Mouse (Mus musculus) spleen, adult 2 months (tissue): Measurements from ENCODE around the gene Rnf212b. TPM values are rescaled to one million over a fixed set of nuclear protein-coding genes. Genes with fewer than 3 reads are reported as not detected.

Experiments used
- DNase-seq, 2 experiments: peaks; one replicate each; pipeline versions ENCODE4 v3.0.0 to v3.0.0-alpha.2; 2012 to 2021; ENCODE audit warnings: low spot score in 2 of 2, low read depth in 1 of 2
- H3K27ac ChIP-seq: fragments of 200-500 bp; 2 replicates; pipeline ENCODE4 v1.5.1; 2012; ENCODE audit warnings: low read length, inconsistent platforms; ENCODE audit not compliant: insufficient read depth
- H3K27me3 ChIP-seq: fragments of 200-500 bp; 2 replicates; pipeline ENCODE4 v1.6.1; 2012; ENCODE audit warnings: mild to moderate bottlenecking, moderate library complexity, low read length, inconsistent platforms; ENCODE audit not compliant: control insufficient read depth, insufficient read depth
- H3K36me3 ChIP-seq: fragments of 200-500 bp; 2 replicates; pipeline ENCODE4 v1.6.1; 2012; ENCODE audit warnings: mild to moderate bottlenecking, low read length, inconsistent platforms; ENCODE audit not compliant: control insufficient read depth, insufficient read depth
- H3K4me1 ChIP-seq: fragments of 200-500 bp; 2 replicates; pipeline ENCODE4 v1.6.1; 2011; ENCODE audit warnings: inconsistent platforms; ENCODE audit not compliant: control insufficient read depth, insufficient read depth, insufficient read length
- H3K4me3 ChIP-seq: fragments of 200-500 bp; 2 replicates; pipeline ENCODE4 v1.5.1; 2011; ENCODE audit warnings: mild to moderate bottlenecking, inconsistent platforms; ENCODE audit not compliant: insufficient read depth, insufficient read length; ENCODE audit errors: extremely low read depth
- CTCF ChIP-seq: fragments of 200-500 bp; IDR thresholded peaks from 2 replicates; pipeline ENCODE4 v1.5.1; 2011; ENCODE audit warnings: mild to moderate bottlenecking, inconsistent platforms; ENCODE audit not compliant: insufficient read depth, insufficient read length, insufficient replicate concordance; ENCODE audit errors: extremely low read depth
- POLR2A ChIP-seq: fragments of 200-500 bp; IDR thresholded peaks from 2 replicates; pipeline ENCODE4 v1.6.1; 2011; ENCODE audit warnings: low read depth, low read length, inconsistent platforms
- WGBS: fragments of 180-500 bp; shearing (Covaris S2); methylation state at CpG from one replicate; pipeline ENCODE4 v1.1.7; 2018; 5-methylcytosine and 5-hydroxymethylcytosine counted together
- polyA plus RNA-seq: library from polyadenylated mRNA; depleted of rRNA; stranded (reverse); fragments of >200 nt; gene quantifications from 2 replicates; pipeline ENCODE4 v1.2.3, GENCODE M21; 2012

Gene Rnf212b
- polyA plus RNA-seq, 1 experiment: not detected

GRCm38 (mm10) chr14:54795901-54796300 is 18.0 kb upstream of the Rnf212b start:
- H3K36me3 ChIP-seq: no peaks in the 10 kb centered on the region
- no peak overlapping the region for H3K27ac ChIP-seq
- TF ChIP-seq POLR2A (no peak), CTCF (no peak)
- no peaks in the 10 kb centered on the region for H3K4me1 ChIP-seq
- H3K27me3 ChIP-seq: no peaks in the 10 kb centered on the region
- 88% methylated on average over 1 of the region's 1 CpGs for WGBS
- H3K4me3 ChIP-seq: no peak overlapping the region
- no peak for DNase-seq

GRCm38 (mm10) chr14:54796760-54797159 is 17.2 kb upstream of the Rnf212b start:
- TF ChIP-seq CTCF: no peak
- no peak for TF ChIP-seq POLR2A
- no peak overlapping the region for H3K4me3 ChIP-seq
- WGBS: 91% methylated on average over 15 of the region's 15 CpGs
- H3K4me1 ChIP-seq: no peaks in the 10 kb centered on the region
- no peak overlapping the region for H3K27ac ChIP-seq
- no peaks in the 10 kb centered on the region for H3K27me3 ChIP-seq
- no peaks in the 10 kb centered on the region for H3K36me3 ChIP-seq
- no peak for DNase-seq

- Histone ChIP-seq H3K27me3 (no peaks in the 10 kb centered on the region), H3K4me1 (no peaks in the 10 kb centered on the region; the same call in 1 of the 2 replicates), H3K4me3 (no peak overlapping the region), H3K27ac (no peak overlapping the region), H3K36me3 (no peaks in the 10 kb centered on the region)
- DNase-seq: no peak
- WGBS: 71% methylated on average over 10 of the region's 10 CpGs
- TF ChIP-seq CTCF (no peak), POLR2A (no peak)
Measured at GRCm38 (mm10) chr14:54799686-54800085, 14.3 kb upstream of the Rnf212b start.

GRCm38 (mm10) chr14:54802428-54802827 is 11.5 kb upstream of the Rnf212b start:
- no peak overlapping the region for H3K27ac ChIP-seq
- no peaks in the 10 kb centered on the region for H3K27me3 ChIP-seq
- TF ChIP-seq CTCF (no peak), POLR2A (no peak)
- H3K36me3 ChIP-seq: no peaks in the 10 kb centered on the region
- 45% methylated on average over 4 of the region's 4 CpGs for WGBS
- H3K4me3 ChIP-seq: no peak overlapping the region
- DNase-seq: no peak
- no peaks in the 10 kb centered on the region; the same call in 1 of the 2 replicates for H3K4me1 ChIP-seq

- no peaks in the 10 kb centered on the region; the same call in 1 of the 2 replicates for H3K4me1 ChIP-seq
- TF ChIP-seq POLR2A (no peak), CTCF (no peak)
- H3K36me3 ChIP-seq: no peaks in the 10 kb centered on the region
- no peak overlapping the region for H3K27ac ChIP-seq
- no peak overlapping the region for H3K4me3 ChIP-seq
- no peak for DNase-seq
- WGBS: 84% methylated on average over 4 of the region's 4 CpGs
- no peaks in the 10 kb centered on the region for H3K27me3 ChIP-seq
Measured at GRCm38 (mm10) chr14:54806124-54806523, 7.8 kb upstream of the Rnf212b start.

GRCm38 (mm10) chr14:54808718-54809667 is 4.9 kb upstream of the Rnf212b start:
- Histone ChIP-seq H3K36me3 (no peaks in the 10 kb centered on the region), H3K27me3 (no peaks in the 10 kb centered on the region), H3K27ac (no peak overlapping the region), H3K4me3 (no peak overlapping the region), H3K4me1 (no peaks in the 10 kb centered on the region)
- WGBS: 59% methylated on average over 4 of the region's 4 CpGs
- DNase-seq: no peak
- TF ChIP-seq CTCF (no peak), POLR2A (no peak)

GRCm38 (mm10) chr14:54809668-54810033 is 4.3 kb upstream of the Rnf212b start:
- 86% methylated on average over 3 of the region's 3 CpGs for WGBS
- no peak overlapping the region for H3K4me3 ChIP-seq
- H3K4me1 ChIP-seq: no peaks in the 10 kb centered on the region
- DNase-seq: no peak
- TF ChIP-seq POLR2A: no peak
- H3K27me3 ChIP-seq: no peaks in the 10 kb centered on the region
- H3K36me3 ChIP-seq: no peaks in the 10 kb centered on the region
- no peak overlapping the region for H3K27ac ChIP-seq
